Mouse (Mus musculus): ENCODE data around the gene Ceacam18.

DNA sequence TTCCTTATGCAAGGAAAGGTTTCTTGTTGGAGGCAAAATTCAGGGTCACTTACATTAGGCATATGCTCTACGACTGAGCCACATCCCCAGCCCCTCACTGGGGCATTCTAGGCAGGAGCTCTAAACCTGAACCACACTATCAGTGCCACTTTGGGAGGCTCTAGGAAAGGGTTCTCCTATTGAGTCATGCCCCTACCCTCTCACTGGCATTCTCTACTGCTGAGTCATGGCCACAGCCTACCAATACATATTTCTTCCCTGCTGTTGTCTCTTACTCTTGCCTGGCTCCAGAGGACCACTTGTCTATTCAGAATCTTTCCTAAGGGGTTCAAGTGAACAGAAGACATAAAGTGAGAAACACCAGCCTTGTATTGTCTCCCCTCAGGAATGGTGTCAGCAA is 28.3 kb downstream of the Ceacam18 start:
- TF ChIP-seq POLR2A (IDR thresholded peaks at IDR 0.05; ENCODE audit: borderline replicate concordance, extremely low read depth, low read depth, low read length): no peak
- no peak for TF ChIP-seq CTCF (IDR thresholded peaks at IDR 0.05; ENCODE audit: insufficient read depth, low read length)
